Mouse (Mus musculus): ENCODE results near the gene Wdr70. TPM values are rescaled to one million over a fixed set of nuclear protein-coding genes. Genes with fewer than 3 reads are reported as not detected.
A peak's percentile ranks its signal among the peaks of the same experiment; 100 is the strongest.

Gene Wdr70
- polyA plus RNA-seq, 1 experiment from 2014 or later: 45.7 TPM

GRCm38 (mm10) chr15:7935571-7936165 lies 163.3 kb downstream of the Wdr70 start:
- no peak for DNase-seq (ENCODE audit: low spot score)

- no peak for DNase-seq (ENCODE audit: low spot score)
Measured at GRCm38 (mm10) chr15:7934580-7934979, 164.4 kb downstream of the Wdr70 start.

- DNase-seq (ENCODE audit: low spot score): no peak
Measured at GRCm38 (mm10) chr15:7934105-7934504, 164.9 kb downstream of the Wdr70 start.

GRCm38 (mm10) chr15:7931605-7932008 lies 167.4 kb downstream of the Wdr70 start:
- DNase-seq (ENCODE audit: low spot score): no peak

DNA sequence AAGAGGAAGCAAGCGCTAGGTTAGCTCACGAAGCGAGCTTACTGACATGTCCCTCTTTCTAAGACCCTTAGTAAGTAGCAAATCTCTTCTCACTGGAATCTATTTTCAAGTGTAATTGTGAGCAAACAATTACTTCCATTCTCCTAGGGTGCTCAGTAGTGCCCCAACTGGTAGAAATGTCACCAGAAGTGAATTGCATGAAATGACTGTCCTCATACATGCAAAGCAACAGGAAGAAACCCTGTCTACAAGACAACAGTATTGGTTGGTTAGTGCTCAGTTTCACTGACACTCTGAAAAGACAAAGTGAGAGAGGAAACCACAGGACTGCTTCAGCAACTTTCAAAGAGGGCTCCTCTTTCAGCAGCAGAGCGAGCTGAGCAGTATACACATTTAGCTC lies 173.6 kb downstream of the Wdr70 start:
- DNase-seq (ENCODE audit: low spot score): peak; percentile 63

DNA sequence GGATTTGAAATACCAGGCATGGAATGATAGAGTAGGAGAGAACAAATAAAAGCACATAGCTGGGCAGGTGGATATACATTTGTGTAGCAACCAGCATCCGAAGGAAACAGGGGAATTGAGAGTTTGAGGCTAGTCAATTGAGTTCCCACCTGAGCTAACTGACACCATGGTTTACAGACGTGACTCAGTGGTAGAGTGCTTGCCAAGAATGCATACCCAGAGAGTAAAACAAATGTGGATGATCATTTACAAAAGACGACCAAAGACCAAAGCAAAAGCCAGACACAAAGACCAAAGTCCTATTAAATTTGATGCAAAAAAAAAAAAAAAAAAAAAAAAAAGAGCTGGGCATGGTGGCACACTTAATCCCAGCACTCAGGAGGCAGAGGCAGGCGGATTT lies 175.7 kb downstream of the Wdr70 start:
- no peak for DNase-seq (ENCODE audit: low spot score)

GRCm38 (mm10) chr15:7922291-7923037 lies 176.5 kb downstream of the Wdr70 start:
- DNase-seq (ENCODE audit: low spot score): no peak

- no peak for DNase-seq (ENCODE audit: low spot score)
Measured at GRCm38 (mm10) chr15:7921124-7921523, 177.9 kb downstream of the Wdr70 start.

GRCm38 (mm10) chr15:7906491-7907035 lies 192.4 kb downstream of the Wdr70 start:
- DNase-seq (ENCODE audit: low spot score): no peak

DNA sequence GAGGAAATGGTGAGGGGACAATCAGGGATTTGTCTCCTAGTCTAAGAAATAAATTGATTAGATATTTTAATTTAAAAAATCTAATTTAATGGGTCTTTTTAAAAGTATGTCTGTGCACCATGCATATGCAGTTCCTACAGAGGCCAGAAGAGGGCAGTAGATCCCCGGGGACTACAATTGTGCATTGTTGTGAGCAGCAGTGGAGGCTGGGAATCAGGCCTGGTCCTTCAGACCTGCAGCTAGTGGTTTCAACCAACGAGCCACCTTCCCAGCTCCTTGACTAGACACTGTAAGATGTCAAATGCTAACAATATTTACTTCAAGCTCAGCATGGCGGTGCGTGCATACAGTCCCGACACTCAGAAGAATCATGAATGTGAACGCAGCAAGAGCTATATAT lies 199.7 kb downstream of the Wdr70 start:
- DNase-seq (ENCODE audit: low spot score): no peak

- no peak for DNase-seq (ENCODE audit: low spot score)
Measured at GRCm38 (mm10) chr15:7891547-7892282, 207.3 kb downstream of the Wdr70 start.

DNA sequence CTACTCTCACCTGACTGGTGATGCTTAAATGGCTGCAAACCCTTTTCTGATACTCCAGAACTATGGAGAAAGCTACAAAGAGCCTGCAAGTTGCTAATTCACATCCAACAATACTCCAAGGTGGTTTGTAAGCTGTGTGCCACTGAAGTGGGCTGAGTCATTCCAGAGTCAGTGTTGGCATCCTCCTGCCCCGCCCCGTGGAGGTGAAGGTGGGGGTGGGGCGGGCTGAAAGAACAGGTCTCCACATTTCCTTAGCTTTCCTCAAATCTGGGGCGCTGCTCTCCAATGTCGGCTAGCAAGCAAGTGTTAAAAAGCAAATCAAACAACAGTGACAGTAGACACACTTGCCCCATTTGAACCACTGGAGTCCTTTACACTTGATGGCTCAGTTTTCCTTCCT lies 208.7 kb downstream of the Wdr70 start:
- DNase-seq (ENCODE audit: low spot score): no peak

DNA sequence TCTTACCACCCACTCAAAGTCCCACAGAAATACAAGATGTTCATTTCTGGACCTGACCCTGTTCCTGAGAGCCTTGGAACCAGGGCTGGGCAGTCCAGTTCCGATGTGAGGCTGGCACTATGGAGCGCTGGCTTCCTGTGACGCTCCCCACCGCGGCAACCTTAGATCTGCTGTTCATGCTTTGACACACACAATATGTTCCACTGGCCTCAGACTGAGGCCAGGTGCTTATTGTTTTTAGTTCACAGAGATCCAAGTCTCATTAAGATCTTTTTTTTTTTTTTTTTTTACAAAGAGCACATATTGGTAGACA lies 209.7 kb downstream of the Wdr70 start:
- no peak for DNase-seq (ENCODE audit: low spot score)

- no peak for DNase-seq (ENCODE audit: low spot score)
Measured at GRCm38 (mm10) chr15:7888617-7889361, 210.2 kb downstream of the Wdr70 start.

- no peak for DNase-seq (ENCODE audit: low spot score)
Measured at GRCm38 (mm10) chr15:7886591-7886990, 212.4 kb downstream of the Wdr70 start.

DNA sequence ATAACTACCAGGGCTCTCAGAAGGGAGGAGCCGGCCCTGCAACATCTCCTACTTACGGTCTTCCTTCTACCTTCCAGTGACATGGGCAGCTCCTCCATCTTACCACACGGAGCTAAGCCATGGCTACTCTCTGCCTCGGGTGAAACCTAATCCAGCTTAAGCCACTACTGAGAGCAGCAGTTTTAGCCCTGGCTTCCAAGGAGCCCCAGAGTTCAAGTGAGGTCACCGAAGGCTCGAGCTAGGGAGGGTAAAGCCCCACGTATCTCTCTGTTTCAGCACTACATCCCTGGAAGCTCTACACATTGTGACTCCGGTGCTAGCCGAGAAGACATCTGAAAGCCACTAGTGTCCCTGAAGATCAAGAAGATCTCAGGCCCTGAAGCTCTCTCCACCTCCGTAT lies 213.9 kb downstream of the Wdr70 start:
- DNase-seq (ENCODE audit: low spot score): no peak

DNA sequence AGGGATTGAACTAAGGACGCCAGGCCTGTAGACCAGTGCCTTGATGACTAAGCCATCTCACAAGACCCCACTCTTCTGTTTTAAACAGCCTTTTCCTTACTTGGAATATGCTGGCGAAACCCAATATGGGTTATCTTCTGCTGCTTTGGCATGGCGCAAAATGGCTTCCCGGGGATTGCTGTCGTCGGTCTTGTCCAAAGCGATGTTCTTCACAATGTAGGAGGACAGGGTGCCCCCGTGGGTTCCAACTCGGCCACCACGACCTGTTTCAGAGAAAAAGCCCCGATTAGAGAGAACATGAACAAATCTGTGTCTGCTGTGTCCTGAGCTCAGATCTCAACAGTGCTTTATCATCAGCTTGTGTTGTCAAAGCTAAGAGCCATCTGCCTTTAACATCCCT lies 214.8 kb downstream of the Wdr70 start:
- no peak for DNase-seq (ENCODE audit: low spot score)

GRCm38 (mm10) chr15:7879956-7880355 lies 219.1 kb downstream of the Wdr70 start:
- DNase-seq (ENCODE audit: low spot score): no peak

- no peak for DNase-seq (ENCODE audit: low spot score)
Measured at GRCm38 (mm10) chr15:7878861-7879260, 220.1 kb downstream of the Wdr70 start.

DNA sequence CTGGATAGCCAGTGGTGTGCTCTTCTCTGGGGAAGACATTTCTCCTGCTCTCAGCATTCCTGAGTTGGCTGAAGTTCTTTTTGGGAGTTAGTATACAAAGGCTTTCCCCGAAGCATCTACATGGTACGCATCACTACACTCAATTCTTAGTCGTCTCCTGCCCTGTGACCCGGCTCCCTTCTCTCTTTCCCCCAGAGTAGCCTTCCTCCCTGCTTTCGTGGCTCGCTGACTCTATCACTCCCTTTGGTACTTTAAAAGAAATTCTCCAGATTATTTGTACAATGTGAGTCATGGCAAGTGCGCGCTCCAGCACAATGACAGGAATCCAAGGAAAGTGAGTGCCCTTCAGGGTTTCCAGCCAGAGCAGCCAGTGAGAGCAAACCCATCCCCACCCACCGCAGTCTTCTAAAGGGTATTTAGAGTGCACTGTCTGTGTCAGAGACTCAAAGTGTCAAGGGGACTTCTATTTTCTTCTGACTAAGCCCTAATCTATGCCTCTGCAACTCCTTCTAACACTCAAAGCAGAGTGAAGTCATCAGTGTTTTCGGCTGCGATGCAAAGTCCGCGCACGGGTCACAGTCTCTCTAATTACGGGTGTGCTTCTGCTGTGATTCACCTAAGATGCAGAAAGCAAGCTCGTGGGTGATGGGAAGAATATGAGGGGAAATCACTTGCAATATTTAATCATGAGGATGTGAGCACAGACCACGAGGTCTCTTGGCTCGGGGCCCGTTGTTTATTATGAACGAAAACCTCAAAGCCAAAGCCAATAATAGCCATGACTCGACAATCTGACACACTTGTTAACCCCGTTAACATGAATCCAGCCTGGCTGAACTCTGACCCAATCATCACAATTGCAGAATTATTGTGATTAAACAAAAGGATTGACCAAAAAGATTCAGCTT lies 221.2 kb downstream of the Wdr70 start:
- DNase-seq (ENCODE audit: low spot score): no peak

GRCm38 (mm10) chr15:7875879-7876278 lies 223.1 kb downstream of the Wdr70 start:
- no peak for DNase-seq (ENCODE audit: low spot score)
